Mouse (Mus musculus): Measurements from ENCODE around the gene Erp29. TPM values are rescaled to one million over a fixed set of nuclear protein-coding genes. Genes with fewer than 3 reads are reported as not detected.

The Erp29 gene
- 225 and 238 TPM in 2 replicates for total RNA-seq (2015)
- total RNA-seq (2017) = 1,016 and 1,033 TPM in 2 replicates

DNA sequence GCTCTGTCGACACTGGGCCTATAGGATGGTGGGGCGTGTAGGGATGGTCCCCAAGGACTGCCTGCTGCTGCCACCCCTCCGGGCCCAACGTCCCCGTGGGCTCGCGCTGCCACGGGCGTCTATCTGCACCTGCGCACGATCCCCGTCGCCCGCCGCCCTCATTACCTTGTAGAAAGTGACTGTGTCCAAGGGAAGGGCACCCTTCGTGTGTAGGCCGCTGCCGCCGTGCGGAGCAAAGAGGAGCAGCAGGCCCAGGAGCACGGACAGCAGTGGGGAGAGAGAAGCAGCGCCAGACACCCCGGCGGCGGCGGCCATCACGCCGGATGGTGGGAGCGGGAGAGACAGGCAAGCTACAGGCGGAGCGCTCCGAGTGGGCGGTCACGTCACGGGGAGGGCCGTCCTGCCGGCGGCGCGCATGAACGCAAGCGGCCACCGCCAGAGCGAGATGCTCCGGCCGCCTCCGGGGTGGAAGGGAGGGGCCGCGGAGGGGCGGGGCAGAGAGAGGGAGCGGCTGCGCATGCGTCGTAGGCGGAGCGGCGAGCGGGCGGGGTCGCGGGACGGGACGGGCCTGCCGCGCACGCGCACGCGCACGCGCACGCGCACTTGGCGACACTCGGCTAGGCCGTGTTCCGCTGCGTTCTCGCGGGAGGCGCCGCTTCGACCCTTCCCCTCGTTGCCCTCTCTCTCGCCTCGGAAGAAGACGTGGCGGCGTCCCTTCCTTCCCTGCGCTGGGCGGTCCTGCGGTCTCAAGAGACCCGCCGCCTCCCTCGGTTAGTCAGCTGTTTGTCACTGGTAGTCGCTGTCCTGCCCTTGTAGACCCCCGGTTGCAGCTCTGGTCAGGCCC is at the start of gene Erp29:
Gene Erp29, minus strand, starts transcription at position 481 of the 844 bp plus-strand sequence.
- peak; percentile 81 for ATAC-seq (replicated peaks; ENCODE audit: poor library complexity)

DNA sequence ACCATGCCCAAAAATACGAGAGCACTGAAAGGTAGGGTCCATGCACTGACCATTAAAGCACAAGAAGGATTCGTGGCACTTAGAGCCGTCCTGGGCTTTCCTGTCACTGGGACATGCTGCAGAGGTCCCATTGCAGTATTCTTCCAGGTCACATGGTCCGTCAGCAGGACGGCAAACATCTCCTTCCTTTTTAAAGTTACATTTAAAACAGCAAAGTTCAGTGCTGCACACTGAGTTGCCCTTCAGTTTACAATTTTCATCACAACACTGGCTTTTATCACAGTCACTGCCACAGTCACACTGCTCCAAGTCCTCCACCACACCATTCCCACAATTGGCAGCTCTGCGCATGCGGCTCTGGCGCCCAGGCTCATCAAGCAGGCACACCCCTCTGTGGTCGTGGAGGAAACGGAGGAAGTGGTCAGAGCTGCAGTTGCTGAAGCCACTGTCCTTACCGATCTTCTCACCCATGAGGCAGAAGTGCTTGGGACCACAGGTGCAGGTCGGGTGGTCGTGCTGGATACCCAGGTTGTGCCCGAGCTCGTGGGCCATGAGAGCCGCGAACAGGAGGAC is 49.2 kb upstream of the Erp29 start:
- peak; percentile 87 for ATAC-seq (replicated peaks; ENCODE audit: poor library complexity)

DNA sequence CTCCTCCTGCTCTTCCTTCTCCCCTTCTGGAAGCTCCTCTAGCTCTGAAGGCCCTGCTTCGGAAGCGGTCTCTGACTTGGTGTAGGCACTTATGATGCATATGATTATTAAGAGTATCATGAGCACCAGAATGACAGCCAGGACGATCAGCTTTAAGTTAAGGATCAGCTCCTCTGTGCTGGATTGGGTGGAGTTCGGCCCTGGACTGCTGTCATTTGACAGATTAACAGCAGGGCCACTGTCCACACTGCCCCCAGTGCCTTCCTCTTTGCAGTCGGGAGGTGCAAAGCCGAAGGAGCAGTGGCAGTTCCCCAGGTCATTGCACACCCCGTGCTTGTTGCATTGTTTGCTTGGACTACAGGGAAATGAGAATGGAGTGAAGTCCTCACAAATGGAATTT is 48.4 kb upstream of the Erp29 start:
- ATAC-seq (replicated peaks; ENCODE audit: poor library complexity) = peak; percentile 68

DNA sequence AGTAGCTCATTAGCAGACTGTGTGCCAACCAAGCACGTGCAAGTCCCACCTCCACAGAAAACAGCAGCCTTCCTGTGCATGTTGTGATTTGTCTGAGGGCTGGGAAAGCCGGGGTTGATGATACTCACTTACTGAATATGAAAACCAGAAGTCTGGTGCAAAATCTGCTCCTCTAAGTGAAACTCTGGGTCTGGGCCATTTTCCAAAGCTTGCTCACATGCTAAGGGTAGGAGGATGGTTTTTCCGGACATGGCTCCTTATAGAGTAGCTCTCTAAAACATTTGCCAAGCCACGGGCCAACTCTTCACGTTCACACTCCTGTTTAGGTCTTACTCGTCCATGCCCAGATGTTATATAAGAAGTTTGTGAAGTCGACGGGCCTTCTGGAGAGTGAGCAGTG is 41.0 kb upstream of the Erp29 start:
- ATAC-seq (replicated peaks; ENCODE audit: poor library complexity) = no peak

DNA sequence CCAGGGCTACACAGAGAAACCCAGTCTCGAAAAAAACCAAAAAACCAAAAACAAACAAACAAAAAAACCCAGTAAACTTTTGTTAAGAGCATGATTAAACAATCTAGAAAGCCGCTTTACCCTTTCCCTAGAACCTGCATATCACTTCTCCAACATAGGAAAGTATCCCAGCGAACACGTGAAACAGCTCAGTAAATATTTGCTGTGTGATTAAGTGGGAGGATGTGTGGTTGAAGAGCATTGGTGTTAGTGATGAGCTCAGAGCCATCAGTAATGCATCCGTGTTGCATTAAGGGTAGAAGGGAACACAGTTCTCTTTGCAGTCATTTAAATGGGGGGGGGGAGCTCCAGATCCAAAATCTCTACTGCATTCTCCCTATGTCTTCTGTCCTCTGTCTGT is 32.5 kb upstream of the Erp29 start:
- no peak for ATAC-seq (replicated peaks; ENCODE audit: poor library complexity)

DNA sequence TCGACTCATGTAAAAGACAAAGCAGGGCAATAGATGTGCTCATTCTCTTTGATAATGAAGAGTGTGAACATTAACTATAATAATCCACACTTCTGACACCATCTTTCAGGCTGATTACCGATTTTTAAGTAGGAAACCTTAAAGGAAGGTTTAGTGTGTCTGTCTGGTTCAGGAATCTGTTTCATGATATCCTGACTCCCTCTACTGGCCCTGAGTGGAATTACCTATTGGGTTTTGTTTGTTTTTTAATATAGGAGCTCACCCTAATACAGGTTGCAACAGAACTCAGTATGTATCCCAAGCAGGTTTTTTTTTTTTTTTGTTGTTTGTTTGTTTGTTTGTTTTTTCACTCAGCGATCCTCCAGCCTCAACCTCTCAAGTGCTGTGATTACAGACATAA is 25.4 kb upstream of the Erp29 start:
- peak; percentile 85 for ATAC-seq (replicated peaks; ENCODE audit: poor library complexity)

DNA sequence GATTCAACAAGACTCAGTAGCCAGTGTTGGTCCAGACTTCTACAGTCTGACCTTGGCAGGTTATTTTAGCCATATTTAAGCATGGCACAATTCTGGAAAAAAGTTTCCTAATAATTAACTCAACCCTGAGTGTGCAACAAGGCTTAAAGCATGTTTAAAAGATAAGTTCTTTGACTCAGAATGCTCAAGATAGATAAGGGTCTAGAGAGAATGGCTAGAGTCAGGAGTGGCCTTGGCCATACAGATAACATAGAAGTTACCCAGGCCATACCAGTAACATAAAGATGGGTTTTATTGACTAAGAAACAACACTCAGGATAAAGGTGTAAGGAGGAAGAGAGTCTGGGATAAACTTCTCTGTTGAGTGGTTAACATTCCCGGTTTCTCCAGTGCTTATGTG is 23.7 kb upstream of the Erp29 start:
- peak; percentile 87 for ATAC-seq (replicated peaks; ENCODE audit: poor library complexity)

DNA sequence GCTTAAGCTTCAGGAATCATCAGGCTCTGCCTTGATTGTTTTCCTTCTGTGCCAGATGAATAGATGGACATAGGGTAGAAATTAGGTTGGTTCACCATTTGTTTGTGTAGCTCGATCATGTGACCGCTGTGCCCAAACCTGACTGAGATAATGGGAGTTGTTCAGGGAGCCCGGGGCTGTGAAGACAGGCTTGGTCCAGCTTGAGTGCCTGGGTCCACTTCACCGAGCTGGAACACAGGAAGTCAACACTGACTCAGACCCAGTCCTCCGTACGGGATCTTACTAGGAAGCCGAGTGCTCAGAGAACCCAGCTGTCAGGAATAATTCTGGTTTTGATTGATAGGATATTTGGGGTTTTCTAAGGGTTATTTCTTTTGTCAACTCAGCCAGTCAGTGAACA is 22.3 kb upstream of the Erp29 start:
- ATAC-seq (replicated peaks; ENCODE audit: poor library complexity) = no peak

DNA sequence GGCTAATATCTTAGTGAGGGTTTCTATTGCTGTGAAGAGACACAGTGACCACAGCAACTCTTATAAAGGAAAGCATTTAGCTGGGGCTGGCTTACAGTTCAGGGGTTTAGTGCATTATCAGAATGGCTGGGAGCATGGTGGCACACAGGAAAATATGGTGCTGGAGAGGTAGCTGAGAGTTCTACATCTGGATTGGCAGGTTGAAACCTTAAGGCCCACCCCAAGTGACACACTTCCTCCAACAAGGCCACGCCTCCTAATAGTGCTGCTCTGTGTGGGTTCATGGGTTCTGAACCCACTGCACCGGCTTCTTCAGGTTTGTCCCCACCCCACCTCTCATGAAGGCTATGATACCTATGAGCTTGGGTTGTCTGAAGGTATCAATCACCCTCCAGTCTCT is 20.1 kb upstream of the Erp29 start:
- no peak for ATAC-seq (replicated peaks; ENCODE audit: poor library complexity)

DNA sequence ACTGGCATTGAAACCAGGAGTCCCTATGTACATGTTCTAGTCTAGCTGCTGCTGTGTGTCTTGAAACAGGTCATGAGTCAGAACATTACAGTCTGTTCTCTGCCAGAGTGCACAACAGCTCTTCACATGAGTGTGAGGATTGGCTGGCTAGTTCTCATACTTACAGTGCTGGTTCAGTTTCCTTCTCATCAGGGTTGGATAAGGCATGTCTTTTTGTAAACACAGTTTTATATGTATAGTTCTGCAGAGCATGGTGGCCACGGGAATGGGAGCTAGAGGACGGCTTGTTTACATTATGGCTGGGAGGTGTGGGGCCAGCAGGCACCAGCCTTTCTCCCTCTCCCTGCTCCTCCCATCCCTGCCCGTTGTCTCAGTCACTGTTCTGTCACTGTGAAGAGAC is 17.3 kb upstream of the Erp29 start:
- no peak for ATAC-seq (replicated peaks; ENCODE audit: poor library complexity)

DNA sequence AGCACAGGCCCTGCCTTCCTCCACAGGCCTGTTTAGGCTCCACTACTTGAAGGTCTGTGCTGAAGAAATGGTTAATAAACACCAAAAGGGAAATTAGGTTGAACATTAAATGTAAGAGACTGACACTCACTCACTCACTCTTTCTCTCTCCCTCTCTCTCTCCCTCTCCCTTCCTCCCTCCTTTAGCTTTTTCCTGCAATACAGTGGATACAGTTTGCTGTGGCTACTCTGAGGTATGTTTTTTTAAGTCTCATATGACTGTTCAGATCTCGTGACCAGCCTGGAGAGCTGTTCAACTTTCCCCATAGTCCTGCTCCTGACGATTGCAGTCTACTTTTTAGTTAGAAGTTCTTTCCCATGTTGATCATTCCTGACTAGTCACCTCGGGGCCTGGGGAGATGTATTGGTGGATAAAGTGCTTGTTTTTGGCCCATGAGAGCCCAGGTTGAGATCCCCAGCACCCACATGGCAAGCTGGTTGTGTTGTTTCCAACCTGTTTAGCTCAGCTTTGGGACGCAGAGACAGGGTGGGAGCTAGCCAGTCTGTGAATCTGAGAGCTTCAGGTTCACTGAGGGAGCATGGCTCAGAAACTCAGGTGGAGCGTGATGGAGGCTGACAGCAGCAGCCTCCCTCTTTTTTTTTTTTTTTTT is 11.4 kb upstream of the Erp29 start:
- ATAC-seq (replicated peaks; ENCODE audit: poor library complexity) = no peak

DNA sequence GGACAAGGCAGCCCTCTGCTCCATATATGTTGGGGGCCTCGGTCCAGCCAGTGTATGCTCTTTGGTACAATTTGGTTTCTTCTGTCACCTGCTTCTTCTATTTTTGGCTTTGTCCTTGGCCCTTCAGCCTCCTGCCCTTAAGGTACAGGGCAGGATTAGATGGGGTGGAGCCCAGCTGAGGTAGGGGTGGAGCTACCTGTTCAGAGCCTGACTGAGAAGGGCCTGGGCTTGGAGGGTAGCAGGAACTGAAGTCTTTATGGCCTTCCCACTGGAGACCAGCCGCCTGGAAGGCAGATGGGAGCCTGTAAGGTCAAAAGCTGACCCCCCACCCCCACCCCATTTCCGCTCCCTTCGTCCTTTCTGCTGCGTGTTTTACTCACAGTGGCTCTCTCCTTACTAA is 10.7 kb upstream of the Erp29 start:
- no peak for ATAC-seq (replicated peaks; ENCODE audit: poor library complexity)

DNA sequence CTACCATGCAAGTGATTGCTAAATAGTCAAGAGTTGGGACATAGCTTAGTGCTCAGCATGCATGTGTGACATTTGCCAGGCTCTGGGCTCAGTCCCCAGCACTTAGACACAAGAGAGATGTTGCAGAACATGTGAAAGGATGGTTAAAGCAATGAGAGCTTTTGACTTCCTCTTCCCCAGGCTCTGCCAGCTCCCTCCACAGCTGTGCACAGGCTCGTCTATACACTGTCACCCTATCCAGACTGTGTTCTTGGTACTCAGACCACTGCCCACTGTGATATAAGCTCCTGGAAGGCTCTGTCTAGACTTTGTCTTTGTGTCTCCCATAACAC is 9.8 kb upstream of the Erp29 start:
- peak; percentile 70 for ATAC-seq (replicated peaks; ENCODE audit: poor library complexity)

DNA sequence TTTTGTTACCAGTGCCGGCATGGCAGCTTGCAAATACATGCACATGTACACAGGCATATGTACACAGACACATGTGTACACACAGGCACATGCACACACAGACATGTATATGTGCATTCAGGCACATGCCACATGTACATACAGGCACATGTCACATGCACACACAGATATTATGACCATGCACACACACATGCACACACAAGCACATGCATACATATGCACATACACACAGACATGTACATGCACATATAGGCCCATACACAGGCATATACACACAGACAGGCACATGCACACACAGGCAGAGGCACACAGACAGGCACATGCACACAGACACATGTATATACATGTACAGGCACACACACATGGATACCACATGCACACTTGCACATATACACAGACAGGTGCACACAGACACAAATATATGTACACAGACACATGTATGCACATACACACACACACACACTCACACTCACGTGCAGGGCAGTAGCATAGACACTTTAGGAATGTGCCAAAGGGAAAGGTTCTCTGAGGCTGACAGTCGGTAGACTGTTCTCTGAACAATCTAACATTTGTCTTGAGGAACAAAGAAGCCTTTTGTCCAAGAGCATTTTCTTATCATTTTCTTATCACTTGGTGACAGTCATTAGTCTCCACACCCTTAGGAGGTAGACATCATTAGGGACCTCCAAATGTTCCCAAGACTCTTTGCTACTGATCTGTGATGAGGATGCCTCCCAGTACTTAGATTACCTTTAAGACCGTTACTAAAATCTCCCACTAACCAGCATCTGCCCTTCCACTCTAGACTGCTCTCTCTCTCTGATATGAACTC is 9.2 kb upstream of the Erp29 start:
- ATAC-seq (replicated peaks; ENCODE audit: poor library complexity) = peak; percentile 39

DNA sequence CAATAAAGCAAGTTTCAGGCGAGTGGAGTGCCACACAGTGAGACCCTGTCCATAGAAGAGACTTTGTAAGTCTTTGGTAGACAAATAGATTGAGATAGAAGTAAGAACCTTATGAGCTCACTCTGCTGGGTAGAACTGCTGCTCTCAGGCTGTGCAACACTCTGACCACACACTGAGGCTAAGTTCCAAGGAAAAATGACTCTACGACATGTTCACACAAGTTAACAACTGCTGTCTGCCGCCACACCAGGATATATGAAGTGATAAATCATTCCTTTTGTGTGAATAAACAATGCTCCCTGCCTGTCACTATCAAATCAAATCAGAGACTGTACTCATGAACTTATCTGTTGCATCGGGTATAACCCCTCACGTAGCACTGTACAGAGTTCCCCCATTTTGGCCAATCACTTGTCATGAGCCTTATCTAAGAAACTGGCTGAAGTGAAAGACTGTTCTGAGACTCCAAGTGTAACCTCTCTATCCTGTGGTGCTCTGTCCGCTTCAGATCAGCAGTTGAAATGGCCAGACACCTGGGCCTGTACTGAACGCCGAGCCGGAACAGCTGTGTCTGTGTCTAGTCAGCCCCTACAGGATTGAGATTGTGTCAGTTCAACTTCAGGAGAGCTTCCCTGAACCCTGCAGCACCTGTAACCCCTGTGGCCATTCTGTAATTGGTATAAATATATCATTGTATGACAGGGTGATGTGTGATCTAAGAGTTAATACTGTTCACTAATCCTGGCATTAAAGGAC is 3.4 kb upstream of the Erp29 start:
- ATAC-seq (replicated peaks; ENCODE audit: poor library complexity) = no peak

DNA sequence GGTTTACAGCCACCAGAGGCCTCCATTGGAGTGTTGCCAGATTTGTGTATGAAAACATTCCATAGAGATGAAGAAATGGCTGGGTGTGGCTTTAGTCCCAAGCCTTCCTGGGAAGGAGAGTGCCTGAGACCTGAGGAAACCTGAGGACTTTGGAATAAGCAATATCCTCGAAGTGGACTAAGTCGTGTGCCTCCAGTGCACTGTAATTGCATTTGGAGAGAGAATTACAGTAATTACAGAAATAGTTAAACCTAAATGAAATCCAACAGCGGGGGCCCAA is 2.1 kb upstream of the Erp29 start:
- no peak for ATAC-seq (replicated peaks; ENCODE audit: poor library complexity)

DNA sequence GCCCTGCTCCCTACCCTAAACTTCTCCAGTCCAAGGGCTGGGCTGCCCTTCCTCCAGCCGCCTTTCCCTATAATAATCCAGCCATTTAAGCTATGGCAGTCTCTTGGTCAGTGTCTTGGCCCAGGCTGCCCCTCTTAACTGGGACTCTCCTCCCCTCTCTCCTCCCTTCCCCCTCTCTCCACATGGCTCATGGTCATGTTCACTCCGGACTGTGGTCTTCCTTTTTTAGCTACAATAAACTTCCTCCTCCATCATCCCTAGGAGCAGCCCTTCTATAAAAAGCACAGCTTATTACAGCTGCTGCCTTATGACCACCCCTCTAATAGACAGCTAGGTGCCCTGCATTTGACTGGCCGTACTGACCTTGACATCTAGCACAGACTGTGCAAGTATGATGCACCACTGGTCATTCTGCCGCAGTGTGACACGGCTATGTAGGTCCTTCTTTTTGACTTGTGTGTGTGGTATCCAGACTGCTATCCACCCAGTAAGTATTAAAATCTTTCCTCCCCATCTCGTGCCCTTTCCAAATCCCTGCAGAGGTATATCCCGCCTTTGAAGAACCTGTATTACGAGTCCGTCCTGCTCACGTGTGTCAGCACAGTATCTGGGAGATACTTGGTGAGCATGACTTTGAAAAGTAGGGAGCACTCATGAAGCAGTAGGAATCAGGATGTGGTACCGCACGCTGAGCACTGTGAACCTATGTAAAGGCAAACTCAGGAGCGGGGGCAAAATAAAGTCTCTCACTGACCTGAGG is 1.6 kb upstream of the Erp29 start:
- ATAC-seq (replicated peaks; ENCODE audit: poor library complexity) = no peak

DNA sequence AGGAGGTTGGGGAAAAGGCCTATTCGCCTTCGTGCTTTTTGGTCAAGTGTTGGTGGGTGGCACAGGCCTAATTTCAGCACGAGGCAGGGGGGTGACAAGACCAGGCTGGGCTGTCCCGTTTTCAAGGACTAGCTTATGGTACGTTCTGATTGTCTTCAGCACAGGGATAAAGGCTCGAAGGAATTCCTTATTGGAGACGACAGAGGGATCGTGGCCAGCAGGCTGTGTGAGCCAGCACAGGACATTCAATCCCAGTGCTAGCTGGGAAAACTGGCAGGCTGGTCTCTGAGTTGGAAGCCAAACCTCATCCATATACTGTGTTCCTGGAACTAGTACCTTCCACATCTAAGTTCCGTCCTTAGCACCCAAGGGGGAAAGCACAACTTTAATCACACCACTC is 600 bp upstream of the Erp29 start:
- ATAC-seq (replicated peaks; ENCODE audit: poor library complexity) = no peak

DNA sequence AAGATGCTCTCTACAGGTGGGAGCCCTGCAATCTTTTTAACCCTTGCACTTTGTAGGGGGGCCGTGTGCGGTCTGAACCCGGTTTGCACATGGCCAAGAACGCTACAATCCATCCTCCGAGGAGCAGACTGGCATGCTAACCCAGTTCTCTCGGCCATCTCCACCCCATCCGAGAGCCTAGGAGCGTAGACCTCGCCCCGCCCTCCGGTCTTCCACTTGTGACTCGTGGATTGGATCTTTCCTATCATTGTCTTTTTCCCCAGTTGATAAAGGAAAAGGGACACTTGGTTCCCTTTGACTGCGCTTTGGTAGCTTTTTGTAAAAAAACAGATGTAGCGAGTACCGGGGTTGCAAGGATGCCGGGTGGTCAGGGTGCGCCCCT is 671 bp downstream of the Erp29 start, which contains the start of gene Tmem116:
Gene Tmem116, plus strand, starts transcription at position 250 of the 382 bp plus-strand sequence.
- 0 out of 2 replicates have a peak, but pooled peaks have one; percentile 9 for ATAC-seq (replicated peaks; ENCODE audit: poor library complexity)

DNA sequence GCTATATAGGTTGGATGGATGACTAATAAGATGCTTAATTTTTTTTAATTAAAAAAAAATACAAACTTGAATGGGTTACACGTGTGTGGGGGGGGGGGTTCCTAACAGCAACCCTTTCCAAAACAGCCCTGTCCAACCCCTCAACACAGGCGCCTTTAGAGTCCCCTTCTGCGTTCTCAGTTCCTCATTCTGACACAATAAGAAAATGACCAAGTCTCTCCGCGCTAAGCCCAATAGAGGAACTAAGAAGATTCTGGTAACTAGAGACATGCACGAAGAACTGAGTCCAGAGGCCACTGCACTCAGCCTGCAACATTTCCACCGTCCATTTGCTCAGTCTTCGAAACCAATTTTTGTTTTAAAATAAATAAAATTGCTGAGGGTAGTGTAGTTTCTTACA is 1.1 kb downstream of the Erp29 start:
- ATAC-seq (replicated peaks; ENCODE audit: poor library complexity) = peak; percentile 27

Data from megakaryocyte progenitor cell, adult 5-6 weeks (primary cell).